Mouse (Mus musculus) midbrain, embryonic 13.5 days (tissue): ENCODE measurements around the gene Agpat2. TPM values are rescaled to one million over a fixed set of nuclear protein-coding genes. Genes with fewer than 3 reads are reported as not detected.

Experiments
- ATAC-seq: fragments of 200-750 bp; cut with Nextera tagmentation; 2 replicates; pipeline ENCODE4 v1.8.0; 2017; ENCODE audit warnings: mild to moderate bottlenecking, moderate TSS enrichment, moderate library complexity
- H3K27ac ChIP-seq: fragments of 300-500 bp; sonication (generic); 2 replicates; pipeline ENCODE4 v1.5.1; 2015; ENCODE audit warnings: inconsistent platforms, mild to moderate bottlenecking, moderate library complexity
- H3K27me3 ChIP-seq: fragments of 300-500 bp; sonication (generic); 2 replicates; pipeline ENCODE4 v1.6.1; 2015; ENCODE audit warnings: mild to moderate bottlenecking, inconsistent platforms
- H3K36me3 ChIP-seq: fragments of 300-500 bp; sonication (generic); 2 replicates; pipeline ENCODE4 v1.6.1; 2015; ENCODE audit warnings: mild to moderate bottlenecking, inconsistent platforms
- H3K4me1 ChIP-seq: fragments of 300-500 bp; sonication (generic); replicated peaks from 2 replicates; pipeline ENCODE4 v1.6.1; 2015; ENCODE audit warnings: inconsistent platforms
- H3K4me2 ChIP-seq: fragments of 300-500 bp; sonication (generic); replicated peaks from 2 replicates; pipeline ENCODE4 v1.6.1; 2015; ENCODE audit warnings: moderate library complexity, mild to moderate bottlenecking, inconsistent platforms
- H3K4me3 ChIP-seq: fragments of 300-500 bp; sonication (generic); replicated peaks from 2 replicates; pipeline ENCODE4 v1.5.1; 2015; ENCODE audit warnings: mild to moderate bottlenecking, inconsistent platforms
- H3K9ac ChIP-seq: fragments of 300-500 bp; sonication (generic); replicated peaks from 2 replicates; pipeline ENCODE4 v1.6.1; 2015; ENCODE audit warnings: mild to moderate bottlenecking, inconsistent platforms
- H3K9me3 ChIP-seq: fragments of 300-500 bp; sonication (generic); 2 replicates; pipeline ENCODE4 v1.6.1; 2016; ENCODE audit warnings: mild to moderate bottlenecking, inconsistent platforms
- WGBS: fragments of 180-500 bp; shearing (Covaris S2); methylation state at CpG from one replicate; pipeline ENCODE4 v1.1.7; 2015; 5-methylcytosine and 5-hydroxymethylcytosine counted together
- polyA plus RNA-seq: library from polyadenylated mRNA; unstranded; fragments of >200 nt; fragmentation: Nextera tagmentation; extraction: Ambion mirVana; gene quantifications from 2 replicates; pipeline ENCODE4 v1.2.1, GENCODE M21; 2015

Gene Agpat2
- polyA plus RNA-seq, 1 experiment from 2014 or later, result 5.3 TPM

DNA sequence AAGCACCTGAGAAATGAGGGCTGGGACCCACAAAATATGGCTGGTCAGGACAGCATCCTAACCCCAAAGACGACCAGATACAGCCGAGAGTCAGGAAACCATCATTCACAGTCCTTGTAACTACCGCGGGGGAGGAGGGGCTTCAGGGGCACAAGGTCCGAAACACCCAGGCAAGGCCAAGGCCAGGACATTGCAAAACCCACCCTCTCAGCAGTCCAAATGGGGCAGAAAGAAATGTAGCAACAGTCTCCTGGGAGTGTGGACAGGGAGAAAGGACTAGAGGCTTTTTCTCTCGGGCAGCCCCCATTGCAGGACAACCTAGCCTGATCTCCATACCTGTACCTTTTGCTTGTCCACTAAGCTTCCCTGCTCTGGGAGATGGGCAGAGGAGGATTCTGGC, 1.1 kb downstream of the Agpat2 start:
- Histone ChIP-seq H3K4me1 (peaks cover 20% of the 10 kb centered on the region), H3K27me3 (peaks cover 49% of the 10 kb centered on the region), H3K4me2 (peak overlapping the region; percentile 72), H3K4me3 (peak overlapping the region; percentile 51), H3K9me3 (no peaks in the 10 kb centered on the region), H3K9ac (peak overlapping the region; percentile 61), H3K27ac (no peak overlapping the region), H3K36me3 (no peaks in the 10 kb centered on the region)
- 23% methylated on average over 6 of the region's 6 CpGs for WGBS
- no peak for ATAC-seq

DNA sequence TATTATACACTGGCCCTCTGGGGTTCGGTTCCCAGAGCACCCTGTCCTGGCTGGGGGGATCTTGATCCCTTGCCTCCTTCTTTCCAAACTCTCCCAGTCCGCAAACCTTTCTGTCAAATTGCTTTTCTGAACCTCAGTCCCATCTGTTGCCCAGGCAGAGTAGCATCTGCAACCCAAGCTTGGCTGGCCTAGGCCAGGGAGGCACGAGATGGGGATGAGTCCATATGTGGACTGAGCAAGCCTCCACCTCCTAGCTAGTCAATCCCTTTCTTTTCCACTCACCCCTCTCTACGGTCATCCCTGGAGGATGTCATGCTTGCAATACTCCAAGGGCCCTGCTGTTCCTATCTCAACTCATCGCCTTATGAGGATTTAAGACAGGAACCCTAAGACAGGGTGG, 1.6 kb downstream of the Agpat2 start:
- Histone ChIP-seq H3K4me3 (no peak overlapping the region), H3K9ac (no peak overlapping the region), H3K27ac (no peak overlapping the region), H3K9me3 (no peaks in the 10 kb centered on the region), H3K4me2 (no peak overlapping the region), H3K36me3 (no peaks in the 10 kb centered on the region), H3K27me3 (peaks cover 49% of the 10 kb centered on the region), H3K4me1 (peaks cover 20% of the 10 kb centered on the region)
- ATAC-seq, result no peak
- 84% methylated on average over 5 of the region's 5 CpGs for WGBS

DNA sequence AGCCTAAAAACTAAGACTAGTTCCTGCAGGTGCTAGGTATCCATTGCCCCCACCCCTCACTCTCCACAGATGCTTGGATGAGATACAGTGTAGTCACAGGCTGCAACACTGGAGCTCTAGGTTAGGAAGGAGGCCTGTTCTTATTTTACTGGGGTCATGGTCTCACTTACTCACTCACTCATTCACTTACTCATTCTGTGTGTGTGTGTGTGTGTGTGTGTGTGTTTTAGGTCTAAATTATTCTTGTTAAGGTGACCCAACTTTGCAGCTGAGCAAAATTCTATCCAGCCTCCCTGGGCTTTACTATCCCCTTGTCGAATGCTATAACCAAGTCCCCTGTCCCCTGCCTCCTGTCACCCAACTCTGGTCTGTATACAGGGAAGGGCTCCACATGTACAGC, 2.6 kb downstream of the Agpat2 start:
- Histone ChIP-seq H3K27me3 (peaks cover 49% of the 10 kb centered on the region), H3K9ac (no peak overlapping the region), H3K27ac (no peak overlapping the region), H3K4me2 (no peak overlapping the region), H3K4me3 (no peak overlapping the region), H3K9me3 (no peaks in the 10 kb centered on the region), H3K36me3 (no peaks in the 10 kb centered on the region), H3K4me1 (peaks cover 15% of the 10 kb centered on the region)
- WGBS, result 93% methylated on average over 1 of the region's 1 CpGs
- no peak for ATAC-seq

DNA sequence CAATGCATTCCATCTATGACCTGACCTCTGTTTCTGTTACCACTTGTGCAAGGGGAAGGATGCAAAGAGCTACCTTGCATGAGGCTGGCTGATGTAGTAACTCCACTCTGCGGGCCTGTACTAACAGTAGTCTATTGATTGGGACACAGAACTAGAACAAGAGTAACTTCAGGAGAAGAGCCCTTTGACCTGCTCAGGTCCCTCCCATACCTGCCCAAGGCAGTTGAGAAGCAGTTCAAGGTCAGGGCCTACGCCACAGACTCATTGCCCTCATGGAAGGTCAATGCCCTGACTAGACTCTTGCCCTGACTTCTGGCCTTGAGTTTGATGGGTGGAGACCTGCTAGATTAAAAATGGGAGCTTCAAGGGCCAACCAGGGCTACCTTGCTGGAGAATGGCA, 3.6 kb downstream of the Agpat2 start:
- peaks cover 15% of the 10 kb centered on the region for H3K4me1 ChIP-seq
- H3K9ac ChIP-seq, result no peak overlapping the region
- no peak for ATAC-seq
- no peaks in the 10 kb centered on the region for H3K36me3 ChIP-seq
- H3K4me2 ChIP-seq, result no peak overlapping the region
- H3K9me3 ChIP-seq, result no peaks in the 10 kb centered on the region
- no peak overlapping the region for H3K27ac ChIP-seq
- 96% methylated on average over 2 of the region's 2 CpGs for WGBS
- no peak overlapping the region for H3K4me3 ChIP-seq
- H3K27me3 ChIP-seq, result peaks cover 41% of the 10 kb centered on the region

DNA sequence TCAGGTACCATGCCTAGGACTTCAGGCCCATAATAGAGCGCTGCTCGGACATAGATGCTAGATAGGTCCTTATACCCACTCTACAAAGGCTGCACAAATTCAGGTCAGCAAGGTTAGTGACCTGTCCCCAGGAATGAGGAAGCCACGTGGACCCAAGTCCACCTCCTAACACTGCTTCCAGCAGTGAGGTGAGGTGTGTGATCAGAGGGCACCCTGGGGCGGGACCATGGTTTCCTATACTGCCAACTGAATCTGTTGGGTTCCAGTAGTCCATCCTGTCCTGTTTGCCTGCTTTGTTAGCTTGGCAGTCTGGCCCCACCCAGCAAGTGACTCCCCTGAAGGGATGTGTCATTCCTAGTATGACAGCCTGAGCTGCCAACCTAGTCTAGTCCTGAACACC, 4.3 kb downstream of the Agpat2 start:
- no peaks in the 10 kb centered on the region for H3K9me3 ChIP-seq
- no peak overlapping the region for H3K4me2 ChIP-seq
- H3K36me3 ChIP-seq, result no peaks in the 10 kb centered on the region
- peaks cover 36% of the 10 kb centered on the region for H3K27me3 ChIP-seq
- WGBS, result 90% methylated on average over 4 of the region's 4 CpGs
- peaks cover 15% of the 10 kb centered on the region for H3K4me1 ChIP-seq
- H3K9ac ChIP-seq, result no peak overlapping the region
- H3K27ac ChIP-seq, result no peak overlapping the region
- no peak overlapping the region for H3K4me3 ChIP-seq
- ATAC-seq, result no peak

DNA sequence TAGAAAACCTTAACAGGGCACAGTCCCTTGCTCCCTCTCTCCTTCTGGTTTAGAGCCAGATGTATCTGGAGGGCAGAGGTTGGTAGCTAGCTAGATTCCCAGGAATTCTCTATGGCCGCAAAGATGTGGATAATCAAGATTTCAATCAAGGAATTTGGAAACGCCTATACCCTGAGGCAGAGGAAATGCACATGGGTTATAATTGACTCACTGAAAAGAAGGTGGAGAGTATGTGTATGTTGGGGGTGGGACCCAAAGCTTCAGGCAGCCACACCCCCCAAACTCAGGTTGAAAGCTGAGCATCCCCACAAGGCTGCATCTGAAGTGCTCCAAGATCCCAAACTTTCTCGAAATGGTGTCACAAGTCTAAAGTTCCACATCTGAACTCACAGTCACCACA, 5.8 kb downstream of the Agpat2 start:
- no peak overlapping the region for H3K27ac ChIP-seq
- WGBS, result 93% methylated on average over 3 of the region's 3 CpGs
- H3K9me3 ChIP-seq, result no peaks in the 10 kb centered on the region
- H3K27me3 ChIP-seq, result peaks cover 21% of the 10 kb centered on the region
- H3K36me3 ChIP-seq, result no peaks in the 10 kb centered on the region
- H3K4me2 ChIP-seq, result no peak overlapping the region
- H3K4me1 ChIP-seq, result peaks cover 4% of the 10 kb centered on the region
- H3K4me3 ChIP-seq, result no peak overlapping the region
- no peak for ATAC-seq
- H3K9ac ChIP-seq, result no peak overlapping the region

DNA sequence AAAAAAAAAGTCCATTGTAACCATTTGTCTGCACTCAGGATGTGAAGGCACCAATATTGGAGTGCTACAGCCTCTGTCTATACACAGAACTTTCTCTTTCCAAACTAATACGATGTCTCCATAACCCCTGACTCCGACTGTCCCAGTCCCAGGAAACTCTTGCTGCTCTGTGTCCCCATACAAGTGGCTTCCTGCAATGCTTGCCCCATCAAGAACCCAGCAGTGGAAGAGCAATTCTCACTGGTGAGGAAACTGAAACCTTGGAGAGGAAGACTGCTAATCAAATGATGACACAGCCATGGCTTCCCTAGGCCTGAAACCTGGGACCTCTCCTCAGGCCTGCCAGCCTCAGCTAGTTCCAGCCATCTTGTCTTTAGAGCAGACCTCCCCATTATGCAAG, 6.4 kb downstream of the Agpat2 start:
- no peak for ATAC-seq
- Histone ChIP-seq H3K9ac (no peak overlapping the region), H3K4me1 (no peaks in the 10 kb centered on the region), H3K27ac (no peak overlapping the region), H3K36me3 (no peaks in the 10 kb centered on the region), H3K9me3 (no peaks in the 10 kb centered on the region), H3K4me3 (no peak overlapping the region), H3K27me3 (peaks cover 14% of the 10 kb centered on the region), H3K4me2 (no peak overlapping the region)
- 88% methylated on average over 2 of the region's 2 CpGs for WGBS

DNA sequence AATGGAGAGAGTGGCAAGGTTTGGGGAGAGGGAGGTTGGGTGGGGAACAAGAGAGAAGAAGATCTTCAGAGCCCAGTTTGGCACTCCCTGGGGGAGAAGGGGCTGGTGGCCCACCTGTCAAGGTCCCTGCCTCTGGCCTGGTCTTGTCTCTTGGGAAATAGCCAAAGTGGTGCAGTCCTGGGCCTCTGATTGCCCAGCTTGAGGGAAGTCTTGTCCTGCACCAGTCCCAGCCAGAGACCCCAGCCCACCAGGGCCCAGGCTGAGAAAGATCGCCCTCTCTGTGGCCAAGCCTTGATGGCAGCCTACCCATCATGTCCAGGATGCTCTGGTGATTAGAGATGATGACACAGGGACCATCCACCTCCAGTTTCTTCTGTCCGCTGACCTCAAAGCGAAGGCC, 7.3 kb downstream of the Agpat2 start:
- WGBS, result 87% methylated on average over 3 of the region's 3 CpGs
- H3K36me3 ChIP-seq, result no peaks in the 10 kb centered on the region
- no peak for ATAC-seq
- peaks cover 6% of the 10 kb centered on the region for H3K27me3 ChIP-seq
- H3K9ac ChIP-seq, result no peak overlapping the region
- H3K4me1 ChIP-seq, result no peaks in the 10 kb centered on the region
- H3K4me3 ChIP-seq, result no peak overlapping the region
- no peak overlapping the region for H3K27ac ChIP-seq
- no peaks in the 10 kb centered on the region for H3K9me3 ChIP-seq
- H3K4me2 ChIP-seq, result no peak overlapping the region

DNA sequence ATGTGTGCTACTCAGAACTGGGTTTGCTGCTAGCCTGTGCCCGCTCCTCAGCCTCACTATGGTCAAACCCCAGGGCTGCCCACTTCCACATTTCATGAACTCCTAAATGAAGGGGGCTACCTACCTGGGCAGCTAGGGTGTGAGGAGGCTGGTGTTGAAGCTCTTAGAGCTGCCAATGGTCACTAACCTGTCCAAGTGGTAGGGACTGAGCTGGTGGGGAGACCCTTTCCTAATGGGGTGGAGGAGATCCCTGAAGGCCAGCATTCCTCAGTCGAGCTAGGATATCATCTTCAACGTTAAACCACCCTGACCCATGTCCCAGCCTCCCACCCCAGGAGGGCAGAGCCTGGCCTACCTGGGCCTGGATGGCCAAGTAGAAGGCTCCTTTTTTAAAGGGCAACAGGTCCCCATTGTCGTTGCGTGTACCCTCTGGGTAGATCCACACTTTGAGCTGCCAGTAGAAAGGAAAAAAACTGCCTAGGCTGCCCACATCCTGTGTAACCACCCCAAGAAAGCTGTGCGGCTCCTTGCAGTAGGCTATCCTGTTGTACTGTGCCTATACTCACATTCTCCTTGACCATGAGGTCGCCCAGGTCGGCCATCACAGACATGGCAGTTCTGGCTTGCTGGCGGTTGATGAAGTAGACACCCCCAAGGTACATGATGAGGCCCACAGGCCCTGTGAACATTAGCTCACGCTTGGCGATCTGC, 8.3 kb downstream of the Agpat2 start:
- WGBS, result 92% methylated on average over 11 of the region's 11 CpGs

DNA sequence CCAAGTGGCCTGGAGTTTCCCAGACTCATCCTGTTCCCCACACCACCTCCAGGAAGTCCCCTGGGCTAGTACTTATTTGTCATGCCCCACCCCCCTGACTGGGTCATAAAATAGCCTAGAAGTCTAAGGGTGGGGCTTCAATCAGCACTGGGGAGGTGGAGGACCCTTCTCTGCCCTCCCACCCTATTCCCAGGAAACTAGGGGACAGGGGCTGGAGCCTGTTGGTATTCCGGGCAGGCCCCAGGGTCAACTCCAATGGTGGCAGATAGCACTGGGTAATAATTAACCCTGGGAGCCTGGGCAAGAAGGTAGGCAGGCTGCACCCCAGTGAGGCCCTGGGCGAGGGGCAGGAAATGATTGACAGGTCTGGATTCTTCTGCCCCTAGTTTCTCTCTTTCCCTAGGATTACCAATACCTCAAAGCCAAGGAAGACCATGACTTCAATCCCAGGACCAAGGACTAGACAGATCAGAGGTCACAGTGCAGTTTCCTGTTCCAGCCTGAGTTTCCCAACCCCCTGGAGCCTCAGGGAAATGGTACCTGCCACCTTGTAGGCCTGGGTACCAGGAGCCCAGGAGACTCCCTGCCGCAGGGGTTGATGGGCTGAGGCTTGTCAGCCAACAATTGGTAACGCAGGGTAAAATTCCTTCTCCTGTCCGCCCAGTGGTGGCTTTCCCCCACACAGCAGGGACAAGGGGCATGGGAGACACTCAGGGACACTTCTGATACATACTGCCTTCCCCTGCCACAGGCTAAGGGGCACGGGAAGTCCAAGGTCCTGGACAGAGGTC, 9.1 kb downstream of the Agpat2 start:
- Histone ChIP-seq H3K36me3 (no peaks in the 10 kb centered on the region), H3K27ac (no peak overlapping the region), H3K9me3 (no peaks in the 10 kb centered on the region), H3K4me2 (no peak overlapping the region), H3K4me3 (no peak overlapping the region), H3K4me1 (no peaks in the 10 kb centered on the region), H3K9ac (no peak overlapping the region), H3K27me3 (no peaks in the 10 kb centered on the region)
- 80% methylated on average over 6 of the region's 6 CpGs for WGBS
- no peak for ATAC-seq

More for the DNA sequence above, 8.3 kb downstream of the Agpat2 start:
- H3K36me3 ChIP-seq, result no peaks in the 10 kb centered on the region
- H3K27ac ChIP-seq, result no peak overlapping the region
- H3K4me2 ChIP-seq, result no peak overlapping the region
- no peaks in the 10 kb centered on the region for H3K9me3 ChIP-seq
- H3K9ac ChIP-seq, result no peak overlapping the region
- no peak overlapping the region for H3K4me3 ChIP-seq
- ATAC-seq, result no peak
- H3K27me3 ChIP-seq, result no peaks in the 10 kb centered on the region
- no peaks in the 10 kb centered on the region for H3K4me1 ChIP-seq

DNA sequence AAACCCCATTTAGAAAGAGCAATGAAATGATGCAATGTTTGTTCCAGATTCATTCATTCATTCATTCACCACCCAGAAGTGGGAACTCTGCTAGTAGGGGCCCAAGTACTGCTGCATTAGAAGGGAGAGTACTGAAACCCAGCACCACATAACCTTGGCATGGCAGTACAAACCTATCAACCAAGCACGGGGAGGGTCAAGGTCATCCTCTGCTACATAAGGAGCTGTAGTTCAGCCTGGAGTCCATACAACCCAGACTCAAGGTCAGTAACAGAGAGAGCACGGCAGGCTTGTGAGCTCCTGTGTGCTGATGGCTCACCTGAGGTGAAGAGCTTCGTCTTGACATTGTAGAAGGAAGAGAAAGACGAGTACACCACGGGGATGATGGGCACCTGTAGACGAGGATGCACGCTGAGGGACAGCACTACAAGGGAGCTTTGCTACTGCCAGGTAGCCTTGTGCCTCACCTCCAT, 9.7 kb downstream of the Agpat2 start:
- WGBS, result 90% methylated on average over 7 of the region's 7 CpGs
- Histone ChIP-seq H3K36me3 (no peaks in the 10 kb centered on the region), H3K4me1 (no peaks in the 10 kb centered on the region), H3K4me2 (no peak overlapping the region), H3K4me3 (no peak overlapping the region), H3K9ac (no peak overlapping the region), H3K9me3 (no peaks in the 10 kb centered on the region), H3K27me3 (no peaks in the 10 kb centered on the region), H3K27ac (no peak overlapping the region)
- ATAC-seq, result no peak

DNA sequence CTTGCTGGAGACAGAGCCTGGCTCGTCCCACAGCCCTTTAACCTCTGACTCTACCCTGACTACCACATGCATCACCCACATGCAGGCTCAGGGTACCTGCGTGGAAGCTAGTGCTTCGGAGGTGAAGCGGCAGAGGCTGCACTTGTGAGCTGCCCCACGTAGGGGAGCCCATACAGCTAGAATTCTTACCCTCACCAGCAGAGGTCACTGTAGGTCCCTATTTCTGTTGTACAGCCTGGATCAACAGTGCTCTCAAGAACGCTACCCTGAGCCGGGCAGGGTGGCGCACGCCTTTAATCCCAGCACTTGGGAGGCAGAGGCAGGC, 10.2 kb downstream of the Agpat2 start:
- 77% methylated on average over 9 of the region's 9 CpGs for WGBS
- H3K27me3 ChIP-seq, result no peaks in the 10 kb centered on the region
- H3K9ac ChIP-seq, result no peak overlapping the region
- no peaks in the 10 kb centered on the region for H3K36me3 ChIP-seq
- H3K9me3 ChIP-seq, result no peaks in the 10 kb centered on the region
- no peak for ATAC-seq
- H3K4me1 ChIP-seq, result no peaks in the 10 kb centered on the region
- no peak overlapping the region for H3K4me2 ChIP-seq
- H3K27ac ChIP-seq, result no peak overlapping the region
- H3K4me3 ChIP-seq, result no peak overlapping the region
